Mouse (Mus musculus): Measurements from ENCODE around the gene Adarb1.

GRCm38 (mm10) chr10:77420190-77420589, 2.1 kb upstream of the Adarb1 start:
- TF ChIP-seq POLR2A (IDR thresholded peaks at IDR 0.05; ENCODE audit: borderline replicate concordance, extremely low read depth, insufficient read depth, insufficient read length, poor library complexity, severe bottlenecking): no peak
- TF ChIP-seq CTCF (IDR thresholded peaks at IDR 0.05; ENCODE audit: borderline replicate concordance, extremely low read depth, insufficient read depth, insufficient read length): no peak

All from brain, embryonic 14.5 days (tissue).